Mouse (Mus musculus) fibroblast of lung, adult 2 months (primary cell): ENCODE data around the gene Fscn3.
A peak's percentile ranks its signal among the peaks of the same experiment; 100 is the strongest.

ENCODE experiments used
- DNase-seq: peaks from one replicate; pipeline ENCODE4 v3.0.0-alpha.2; 2011; ENCODE audit warnings: low read depth

Gene Fscn3

GRCm38 (mm10) chr6:28428290-28428689 is 701 bp downstream of the Fscn3 start, which contains the start of gene Gcc1:
Gene Gcc1 (minus strand): TSS chr6:28428390.
- no peak for DNase-seq

- DNase-seq: no peak
Measured at GRCm38 (mm10) chr6:28429870-28430269, 2.3 kb downstream of the Fscn3 start.

GRCm38 (mm10) chr6:28430795-28431537 is 3.4 kb downstream of the Fscn3 start:
- DNase-seq: no peak

GRCm38 (mm10) chr6:28431538-28431855 is 3.9 kb downstream of the Fscn3 start:
- no peak for DNase-seq

GRCm38 (mm10) chr6:28447937-28448336 is 20.3 kb downstream of the Fscn3 start:
- DNase-seq: no peak

- no peak for DNase-seq
Measured at GRCm38 (mm10) chr6:28449253-28449652, 21.7 kb downstream of the Fscn3 start, which contains the start of gene Pax4. Gene Pax4 (minus strand): TSS chr6:28449353.

GRCm38 (mm10) chr6:28450481-28450880 is 22.9 kb downstream of the Fscn3 start:
- DNase-seq: no peak

- DNase-seq: no peak
Measured at GRCm38 (mm10) chr6:28450977-28451376, 23.4 kb downstream of the Fscn3 start.

GRCm38 (mm10) chr6:28459221-28459668 is 31.7 kb downstream of the Fscn3 start:
- no peak for DNase-seq

GRCm38 (mm10) chr6:28460534-28460933 is 32.9 kb downstream of the Fscn3 start:
- DNase-seq: no peak

- DNase-seq: no peak
Measured at GRCm38 (mm10) chr6:28464630-28465029, 37.0 kb downstream of the Fscn3 start.

GRCm38 (mm10) chr6:28470017-28470602 is 42.5 kb downstream of the Fscn3 start:
- no peak for DNase-seq

GRCm38 (mm10) chr6:28470621-28471020 is 43.0 kb downstream of the Fscn3 start:
- DNase-seq: no peak

- no peak for DNase-seq
Measured at GRCm38 (mm10) chr6:28471284-28472035, 43.9 kb downstream of the Fscn3 start.

- no peak for DNase-seq
Measured at GRCm38 (mm10) chr6:28474211-28474610, 46.6 kb downstream of the Fscn3 start.

- no peak for DNase-seq
Measured at GRCm38 (mm10) chr6:28474839-28475238, 47.2 kb downstream of the Fscn3 start, which contains the start of gene Snd1. Gene Snd1 (plus strand): TSS chr6:28475139.

GRCm38 (mm10) chr6:28479865-28480751 is 52.5 kb downstream of the Fscn3 start:
- peak; percentile 99 for DNase-seq

- DNase-seq: no peak
Measured at GRCm38 (mm10) chr6:28480752-28481492, 53.3 kb downstream of the Fscn3 start.

GRCm38 (mm10) chr6:28482711-28483315 is 55.2 kb downstream of the Fscn3 start:
- DNase-seq: peak; percentile 40

- DNase-seq: no peak
Measured at GRCm38 (mm10) chr6:28486008-28486407, 58.4 kb downstream of the Fscn3 start.

- DNase-seq: no peak
Measured at GRCm38 (mm10) chr6:28486471-28486870, 58.9 kb downstream of the Fscn3 start.
